Mouse (Mus musculus) cerebellum, postnatal 36 days (tissue): ENCODE results near the gene Pawr.
"Not testable (repeated sequence)": the region's sequence is repeated elsewhere in the genome, so short reads cannot be mapped to it uniquely, and the experiment has no call there.

Source experiments
- DNase-seq, 2 experiments: peaks; one replicate each; pipeline ENCODE4 v3.0.0; 2021 to 2022; ENCODE audit warnings: mixed read lengths in 2 of 2

Gene Pawr

DNA sequence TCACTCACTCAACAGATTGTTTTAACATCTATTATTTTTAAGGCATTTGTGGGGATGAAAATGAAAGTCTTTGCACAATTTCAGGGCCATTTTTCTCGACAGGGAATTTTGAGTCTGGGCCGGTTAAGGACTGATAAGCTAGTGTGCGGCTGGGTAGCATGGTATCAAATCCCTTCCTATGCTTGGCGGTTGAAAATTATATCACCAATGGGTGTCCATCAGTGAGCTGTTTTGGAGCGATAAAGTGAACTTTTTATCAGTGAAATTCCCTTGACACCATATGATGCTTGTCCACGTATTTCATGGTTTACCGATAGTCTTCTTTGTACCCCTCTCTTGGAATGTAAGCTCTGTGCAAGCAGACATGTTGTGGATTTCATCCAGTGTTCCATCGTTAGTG, 17.5 kb upstream of the Pawr start:
- DNase-seq = no peak

DNA sequence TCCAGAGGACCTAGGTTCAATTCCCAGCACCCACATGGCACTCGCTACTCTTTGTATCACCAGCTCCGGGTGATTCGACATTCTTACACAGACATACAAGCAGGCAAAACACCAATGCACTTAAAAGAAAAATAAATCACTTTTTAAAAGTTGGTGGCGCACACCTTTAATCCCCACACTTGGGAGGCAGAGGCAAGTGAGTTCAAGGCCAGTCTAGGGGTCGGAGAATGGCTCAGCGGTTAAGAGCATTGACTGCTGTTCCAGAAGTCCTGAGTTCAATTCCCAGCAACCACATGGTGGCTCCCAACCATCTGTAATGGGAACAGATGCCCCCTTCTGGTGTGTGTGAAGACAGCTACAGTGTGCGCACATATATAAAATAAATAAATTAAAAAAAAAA, 16.7 kb upstream of the Pawr start:
- DNase-seq = no peak

DNA sequence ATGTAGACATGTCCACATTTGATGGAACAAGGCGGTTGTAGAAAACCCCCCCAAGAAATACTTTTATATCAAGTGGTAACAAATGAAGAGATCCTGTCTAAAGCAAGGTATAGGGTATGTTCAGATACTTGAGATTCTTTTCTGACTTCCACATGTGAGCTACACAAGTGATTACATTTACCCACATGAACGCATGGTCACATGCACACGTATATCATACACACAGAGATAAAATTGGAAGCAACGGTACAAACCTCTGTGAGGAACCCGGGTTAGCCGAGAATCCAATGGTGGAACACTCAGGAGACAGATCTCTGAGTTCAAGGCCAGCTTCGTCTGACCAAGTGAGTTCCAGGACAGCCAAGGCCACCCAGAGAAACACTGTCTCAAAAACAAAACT, 3.6 kb upstream of the Pawr start:
- no peak for DNase-seq

DNA sequence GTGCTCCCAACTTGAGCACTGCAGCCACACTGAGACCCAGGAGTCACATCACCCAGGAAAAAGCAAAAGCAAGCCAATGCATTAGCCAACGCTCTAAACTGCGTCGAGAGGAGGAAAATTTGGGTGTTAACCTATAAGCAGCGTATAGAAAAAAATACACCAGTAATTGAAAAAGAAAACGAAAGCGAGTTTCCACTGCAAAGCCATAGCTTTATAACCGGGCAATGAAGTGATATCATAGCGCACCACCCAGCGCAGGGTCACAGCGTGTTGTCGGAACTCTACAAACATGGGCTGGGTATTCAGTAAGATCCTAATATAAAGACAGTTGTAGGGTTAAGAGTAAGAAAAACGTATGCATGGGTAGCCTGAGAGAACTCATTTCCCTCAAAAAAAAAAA, 2.9 kb upstream of the Pawr start:
- DNase-seq = no peak

DNA sequence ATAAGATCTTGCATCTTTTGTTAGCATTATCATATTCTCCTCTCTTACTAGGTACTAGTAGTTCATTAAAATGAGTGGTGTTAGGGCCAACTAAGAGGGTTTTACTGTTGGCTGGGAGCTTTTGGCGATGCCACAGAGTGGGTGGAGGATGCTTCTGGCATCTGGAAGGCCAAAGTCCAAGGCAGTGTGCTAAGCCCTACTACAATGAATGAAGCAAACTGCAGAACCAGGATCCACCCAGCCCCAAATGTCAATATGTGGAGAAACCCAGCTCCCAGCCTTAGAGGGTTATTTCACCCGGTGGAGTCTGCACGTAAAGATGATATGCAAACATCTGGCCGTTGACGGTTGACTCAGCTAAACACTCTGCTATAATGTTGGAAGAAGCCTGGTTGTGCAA, 2.1 kb upstream of the Pawr start:
- DNase-seq = no peak

DNA sequence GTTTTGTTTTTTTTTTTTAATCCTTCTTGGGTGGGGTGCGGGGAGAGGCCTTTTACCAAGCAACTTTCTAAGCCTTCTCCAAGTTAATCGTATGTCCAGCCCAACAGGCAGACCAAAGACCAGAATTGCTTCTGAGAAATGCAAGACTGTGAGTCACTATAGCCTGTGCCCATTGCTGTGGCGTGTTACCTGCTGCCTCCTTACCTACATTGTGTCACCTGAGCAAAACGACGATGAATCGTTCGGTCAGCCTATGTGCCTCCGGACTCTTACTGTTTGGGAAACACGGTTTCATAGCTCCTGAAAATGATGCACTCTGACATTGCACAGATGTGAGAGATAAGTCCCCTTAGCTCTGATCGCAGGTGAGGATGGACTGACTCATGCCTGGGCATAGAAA, 957 bp upstream of the Pawr start:
- DNase-seq = peak in 1 of 2 experiments; percentile 4

DNA sequence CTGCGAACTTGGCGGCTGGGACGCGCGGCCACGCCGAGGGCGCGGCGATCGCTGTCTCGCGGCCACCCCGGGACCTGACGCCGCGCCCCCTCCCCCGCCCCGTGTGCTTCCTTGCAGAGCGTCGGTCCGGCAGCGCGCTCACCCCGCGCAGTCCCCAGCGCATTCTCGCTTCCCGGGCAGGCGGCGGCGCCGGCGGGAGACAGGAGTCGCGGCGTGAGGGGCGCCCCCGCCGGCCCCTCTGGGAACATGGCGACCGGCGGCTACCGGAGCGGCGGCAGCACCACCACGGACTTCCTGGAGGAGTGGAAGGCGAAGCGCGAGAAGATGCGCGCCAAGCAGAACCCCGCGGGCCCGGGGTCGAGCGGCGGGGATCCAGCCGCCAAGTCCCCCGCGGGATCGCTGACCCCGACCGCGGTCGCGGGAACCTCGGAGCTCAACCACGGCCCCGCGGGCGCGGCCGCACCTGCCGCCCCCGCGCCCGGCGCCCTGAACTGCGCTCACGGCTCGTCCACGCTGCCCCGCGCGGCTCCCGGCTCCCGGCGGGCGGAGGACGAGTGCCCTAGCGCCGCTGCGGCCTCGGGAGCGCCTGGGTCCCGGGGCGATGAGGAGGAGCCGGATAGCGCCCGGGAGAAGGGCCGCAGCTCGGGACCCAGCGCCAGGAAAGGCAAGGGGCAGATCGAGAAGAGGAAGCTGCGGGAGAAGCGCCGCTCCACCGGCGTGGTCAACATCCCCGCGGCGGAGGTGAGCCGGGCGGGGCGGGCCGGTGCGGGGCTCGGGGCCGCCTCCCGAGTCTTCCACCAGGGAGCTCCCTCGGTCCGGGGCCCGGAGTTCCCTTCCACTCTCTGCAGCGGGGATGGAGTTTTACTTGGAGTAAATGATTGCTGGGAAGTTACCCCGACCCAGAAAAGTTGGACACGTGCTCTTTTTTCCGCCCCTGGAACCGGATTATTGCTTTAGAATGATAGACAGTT, 935 bp downstream of the Pawr start:
- peak; percentile 27 to 41 for DNase-seq

DNA sequence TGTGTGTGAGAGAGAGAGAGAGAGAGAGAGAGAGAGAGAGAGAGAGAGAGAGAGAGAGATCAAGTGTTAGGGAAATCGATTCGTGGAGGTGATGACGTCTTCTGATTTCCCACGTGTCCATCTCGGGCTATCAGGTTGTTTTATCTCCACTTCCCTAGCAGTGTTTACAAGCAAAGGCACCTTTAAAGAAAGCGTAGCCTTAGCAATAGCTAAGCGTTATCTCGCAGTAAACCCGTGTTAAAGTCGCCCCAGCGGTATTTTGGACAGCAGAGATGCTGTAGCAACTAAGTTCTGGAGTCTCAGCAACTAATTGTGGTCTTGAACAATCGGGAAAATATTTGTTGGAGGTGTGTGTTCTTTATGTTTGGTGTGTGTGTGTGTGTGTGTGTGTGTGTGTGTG, 1.7 kb downstream of the Pawr start:
- DNase-seq = no peak

DNA sequence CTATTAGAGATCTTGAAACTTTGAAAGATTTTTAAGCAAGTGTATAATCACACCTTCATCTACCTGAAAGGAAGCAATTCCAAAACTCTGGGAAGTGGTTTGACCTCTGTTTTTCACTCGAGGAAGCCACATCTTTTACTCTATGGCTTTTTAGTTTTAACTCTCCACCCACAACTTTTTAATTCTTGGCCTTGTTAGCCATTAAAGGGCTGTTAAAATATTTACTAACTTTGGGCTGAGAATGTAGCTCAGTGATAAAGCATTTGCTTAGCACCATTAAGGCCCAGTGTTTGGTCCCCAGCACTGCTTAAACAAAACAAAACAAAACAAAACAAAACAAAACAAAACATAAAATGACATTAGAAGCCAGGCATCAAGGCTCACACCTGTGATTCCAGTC, 2.2 kb downstream of the Pawr start:
- DNase-seq = no peak

DNA sequence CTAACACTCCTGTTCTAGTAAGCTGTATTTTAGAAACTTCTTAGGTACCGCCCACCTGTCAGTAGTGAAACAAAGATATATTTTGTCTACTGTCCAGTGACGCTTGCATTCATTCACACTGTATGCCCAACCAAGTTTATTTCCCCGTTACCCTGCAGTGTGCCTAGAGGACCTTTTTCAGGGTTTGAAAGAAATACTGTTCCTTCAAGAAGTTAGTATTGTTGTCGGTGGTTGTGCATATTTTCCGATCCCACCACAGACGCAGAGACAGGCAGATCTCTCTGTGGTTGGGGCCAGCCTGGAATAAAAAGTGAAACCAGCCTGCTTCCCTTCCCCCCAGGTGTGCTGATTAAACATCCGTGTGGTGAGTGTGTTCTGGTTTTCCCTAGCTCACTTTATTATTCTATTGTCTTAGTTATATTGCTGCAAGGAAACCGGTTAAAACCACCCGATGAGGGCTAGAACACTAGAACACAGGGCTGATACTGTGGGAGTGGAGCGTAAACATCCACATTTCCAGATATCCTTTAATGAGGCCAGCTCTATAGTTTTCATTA, 3.9 kb downstream of the Pawr start:
- DNase-seq = no peak

DNA sequence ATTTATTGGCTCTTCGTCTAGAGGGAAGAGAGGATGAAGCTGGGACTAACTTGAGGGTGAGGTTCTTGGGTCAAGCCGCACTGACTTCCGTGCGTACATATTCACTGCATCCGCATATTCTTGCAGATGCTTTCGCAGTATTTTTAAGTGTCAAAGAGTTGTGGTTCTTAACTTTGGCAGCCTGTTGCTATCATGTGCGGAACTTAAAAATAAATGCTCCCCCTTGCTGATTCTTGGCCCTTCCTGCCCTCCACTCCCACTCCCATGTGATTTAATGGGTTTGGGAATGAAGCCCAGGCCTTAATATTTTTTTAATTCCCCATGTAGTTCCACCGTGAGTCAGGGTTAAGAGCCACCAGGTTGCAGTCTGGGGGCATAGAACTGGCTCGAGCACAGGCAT, 4.7 kb downstream of the Pawr start:
- DNase-seq = no peak

DNA sequence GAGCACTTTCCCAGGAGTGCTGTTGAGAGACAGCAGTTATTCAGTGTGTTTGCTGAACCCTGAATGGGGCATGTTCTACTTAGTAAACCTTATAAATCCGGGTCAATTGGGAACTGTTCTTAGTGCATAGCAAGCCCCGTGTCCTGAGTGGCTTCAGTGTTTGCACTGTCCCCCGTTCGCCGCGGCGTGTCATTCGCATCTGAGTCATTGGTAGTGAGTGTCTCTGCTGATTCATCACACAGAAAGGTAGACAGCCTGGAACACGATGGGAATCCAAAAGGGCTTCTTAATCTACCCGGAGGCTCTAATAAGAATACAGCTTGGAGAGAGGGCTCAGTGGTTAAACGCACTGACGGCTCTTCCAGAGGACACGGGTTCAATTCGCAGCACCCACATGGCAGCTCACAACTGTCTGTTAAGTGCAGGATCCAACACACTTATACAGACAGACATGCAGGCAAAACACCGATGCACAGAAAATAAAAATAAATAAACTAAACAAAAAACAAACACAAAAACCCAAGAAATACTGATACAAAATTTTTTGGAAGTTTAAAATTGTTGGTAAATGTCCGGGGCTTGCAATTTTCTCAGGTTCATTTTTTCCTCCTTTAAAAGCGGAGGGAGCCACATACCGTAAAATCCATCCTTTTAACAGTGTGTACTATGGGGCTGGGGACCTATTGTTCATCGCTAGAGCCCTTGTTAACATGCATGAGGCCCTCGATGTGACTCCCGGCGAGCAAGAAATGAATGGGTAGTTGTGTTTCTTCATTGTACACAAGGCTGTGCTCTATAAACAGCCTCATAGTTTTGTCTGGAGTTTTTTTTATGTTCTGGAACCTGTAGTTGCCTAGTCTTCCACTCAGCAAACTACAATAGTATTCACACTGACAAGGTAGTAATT, 6.4 kb downstream of the Pawr start:
- DNase-seq = no peak

DNA sequence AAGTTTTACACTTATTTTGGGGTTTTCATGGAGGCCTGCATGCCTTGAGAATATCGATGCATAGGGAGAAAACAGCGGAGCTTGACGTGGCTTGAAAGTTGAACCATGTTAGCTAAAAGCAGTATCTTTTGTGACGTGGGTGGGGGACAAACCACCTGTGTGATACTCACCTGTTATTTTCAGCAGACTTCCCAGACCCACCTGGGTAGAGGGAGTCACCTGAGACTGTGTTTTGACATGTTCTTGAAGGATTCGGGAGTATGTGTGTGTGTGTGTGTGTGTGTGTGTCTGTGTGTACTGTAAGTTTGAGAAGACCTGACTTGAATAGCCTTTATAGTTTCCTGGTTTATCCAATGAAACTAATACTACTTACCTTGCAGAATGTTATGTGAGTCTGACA, 7.2 kb downstream of the Pawr start:
- DNase-seq = no peak

DNA sequence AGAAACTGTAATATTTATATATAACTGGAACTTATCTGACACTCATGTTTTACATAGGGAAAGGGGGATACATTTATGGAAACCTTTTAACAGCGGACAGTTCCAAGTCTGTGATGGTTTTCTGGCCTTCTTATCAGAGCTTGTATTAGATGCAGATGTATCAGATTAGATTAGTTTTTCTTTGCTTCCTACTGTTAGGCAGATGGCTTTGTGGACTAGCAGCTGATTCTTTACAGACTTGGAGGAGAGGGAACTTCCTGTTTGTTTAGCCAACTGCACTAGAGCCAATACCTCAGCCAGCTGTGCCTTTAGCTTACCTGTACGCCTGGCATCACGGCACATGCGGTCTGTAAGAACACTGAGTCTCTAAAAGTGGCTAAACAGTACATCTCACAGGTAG, 8.0 kb downstream of the Pawr start:
- DNase-seq = no peak

DNA sequence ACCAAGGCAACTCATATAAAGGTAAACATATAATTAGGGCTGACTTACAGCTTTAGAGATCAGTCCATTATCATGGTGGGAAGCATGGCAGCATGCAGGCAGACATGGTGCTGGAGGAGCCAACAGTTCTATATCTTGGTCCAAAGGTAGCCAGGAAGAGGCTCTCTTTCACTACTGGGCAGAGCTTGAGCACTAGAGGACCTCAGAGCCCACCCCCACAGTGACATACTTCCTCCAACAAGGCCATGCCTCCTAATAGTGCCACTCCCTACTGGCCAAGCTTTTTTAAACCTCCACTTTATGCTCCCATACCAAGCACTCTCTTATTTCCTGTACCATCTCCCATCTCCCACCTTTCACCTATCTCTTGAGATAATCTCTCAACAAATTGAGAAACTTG, 11.8 kb downstream of the Pawr start:
- DNase-seq = no peak

DNA sequence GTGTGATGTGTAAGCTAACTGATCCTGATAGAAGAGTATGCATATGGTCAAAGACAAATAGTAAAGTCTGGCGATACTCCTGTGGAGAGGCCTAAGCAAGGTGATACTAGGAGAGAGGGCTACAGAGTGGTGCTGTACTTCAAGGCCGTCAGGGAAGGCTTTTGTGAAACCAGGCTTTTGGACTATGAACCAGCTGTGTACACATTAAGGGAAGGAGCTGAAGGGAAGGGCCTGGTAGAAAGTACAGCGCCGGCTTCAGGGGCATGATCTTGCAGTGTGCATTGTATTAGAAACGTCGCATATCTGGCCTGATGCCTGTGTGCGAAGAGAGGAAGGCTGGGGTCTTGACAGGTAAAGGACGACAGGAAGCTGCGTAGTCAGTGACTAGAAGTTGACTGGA, 13.2 kb downstream of the Pawr start:
- DNase-seq = no peak

DNA sequence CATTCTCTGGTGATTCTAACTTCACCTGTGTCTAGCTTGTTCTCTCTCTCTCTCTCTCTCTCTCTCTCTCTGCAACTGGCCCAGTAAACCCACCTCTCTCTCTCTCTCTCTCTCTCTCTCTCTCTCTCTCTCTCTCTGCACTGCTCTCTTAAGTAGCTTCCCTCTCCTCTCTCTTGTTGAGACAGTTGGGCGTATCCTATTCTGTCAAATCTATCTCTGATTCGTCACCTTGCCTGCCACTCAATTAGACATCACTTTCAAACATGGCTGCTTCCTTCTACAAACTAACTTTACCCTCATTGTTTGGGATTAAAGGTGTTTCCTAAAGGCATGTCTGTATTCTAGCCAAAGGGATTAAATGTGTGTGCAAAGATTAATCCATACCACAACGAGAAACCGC, 14.4 kb downstream of the Pawr start:
- not testable (repeated sequence) for DNase-seq

DNA sequence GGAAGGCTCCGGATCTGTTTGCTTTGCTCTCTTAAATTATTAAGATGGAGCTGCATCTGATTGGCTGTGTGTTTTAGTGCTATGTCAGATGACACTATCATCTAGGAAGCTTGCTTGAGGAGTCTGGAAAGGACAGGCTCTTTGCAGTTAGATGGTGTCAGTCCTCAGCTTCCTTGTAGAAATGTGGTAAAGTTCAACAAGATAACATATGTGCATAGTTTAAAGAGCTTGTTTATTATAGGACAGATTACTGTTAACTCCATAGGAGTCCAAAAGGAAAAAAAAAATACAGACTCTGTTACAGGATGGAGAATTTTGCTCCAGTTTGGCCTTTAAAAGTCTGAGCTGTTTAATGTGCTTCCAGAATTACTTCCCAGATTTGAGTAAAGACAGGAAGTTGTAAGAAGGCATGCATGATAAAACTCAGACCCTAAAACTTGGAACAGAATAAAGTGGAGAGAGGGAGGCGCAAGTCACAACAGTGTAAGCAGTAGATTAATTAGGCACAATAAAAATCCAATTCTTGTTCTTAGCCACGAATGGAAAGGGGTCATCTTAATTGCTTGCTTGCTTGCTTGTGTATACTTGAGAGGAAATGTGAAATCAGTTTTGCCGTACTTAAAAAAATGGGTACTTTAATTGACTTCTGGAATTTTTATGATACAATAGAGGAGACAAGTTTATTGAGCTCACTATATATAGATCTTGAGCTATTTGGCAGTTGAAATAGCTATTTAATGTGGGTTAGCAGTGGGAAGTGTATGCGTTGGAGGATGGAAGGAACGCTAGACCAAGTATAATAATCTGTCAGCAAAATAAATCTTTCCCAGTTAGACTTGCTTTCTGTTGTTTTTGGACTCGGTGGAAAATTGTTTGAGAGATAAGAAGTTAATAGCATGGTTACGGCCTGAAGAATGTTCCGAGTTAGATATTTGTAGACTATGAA, 18.5 kb downstream of the Pawr start:
- no peak for DNase-seq

DNA sequence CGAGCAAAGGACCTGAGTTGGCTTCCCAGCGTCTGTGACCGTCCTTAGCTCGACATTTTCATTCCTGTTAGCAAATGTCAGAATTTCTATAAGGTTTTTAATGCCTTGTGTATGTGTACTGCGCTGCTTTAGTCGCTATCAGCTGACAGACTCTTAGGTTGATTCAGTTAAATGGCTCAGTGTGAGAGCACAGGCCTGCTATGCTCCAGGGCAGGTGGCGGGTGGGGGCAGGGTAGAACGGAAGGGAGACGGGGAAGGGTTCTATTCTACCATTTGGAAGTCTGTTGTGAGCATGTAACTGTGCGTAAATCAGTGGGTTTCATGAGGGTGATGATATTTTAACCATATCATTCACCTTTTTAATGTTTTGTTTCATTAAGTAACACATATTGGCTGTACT, 21.0 kb downstream of the Pawr start:
- DNase-seq = no peak

DNA sequence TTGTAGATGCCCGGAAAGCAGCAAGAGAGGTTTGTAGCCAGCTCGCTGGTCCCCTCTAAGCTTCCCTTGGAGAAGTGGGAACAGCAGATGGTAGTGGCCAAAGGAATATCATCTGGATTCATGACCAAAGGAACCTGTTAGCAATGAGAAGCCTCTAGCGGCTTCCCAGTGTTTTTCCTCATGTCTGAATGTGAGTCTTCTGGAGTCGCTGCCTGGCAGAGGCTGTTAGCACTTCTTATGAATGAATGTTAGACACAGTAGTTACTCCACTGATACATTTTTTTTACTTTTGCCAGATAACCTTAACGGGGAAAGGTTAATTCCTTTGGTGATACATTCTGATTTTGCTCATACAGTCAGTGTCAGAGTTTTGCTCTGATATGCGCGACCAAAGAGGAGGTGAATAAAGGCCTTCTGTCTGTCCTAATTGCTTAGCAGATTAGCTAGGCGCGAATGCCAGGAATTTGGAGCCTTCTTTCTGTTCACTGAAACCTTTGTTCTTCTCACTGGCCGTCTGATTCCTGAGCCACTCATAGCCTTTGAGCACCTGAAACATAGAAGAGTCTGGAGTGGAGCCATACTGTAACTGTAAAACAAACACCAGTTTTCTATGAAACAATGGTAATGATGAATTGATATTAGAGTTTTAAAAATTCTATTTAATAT, 22.9 kb downstream of the Pawr start:
- DNase-seq = no peak

DNA sequence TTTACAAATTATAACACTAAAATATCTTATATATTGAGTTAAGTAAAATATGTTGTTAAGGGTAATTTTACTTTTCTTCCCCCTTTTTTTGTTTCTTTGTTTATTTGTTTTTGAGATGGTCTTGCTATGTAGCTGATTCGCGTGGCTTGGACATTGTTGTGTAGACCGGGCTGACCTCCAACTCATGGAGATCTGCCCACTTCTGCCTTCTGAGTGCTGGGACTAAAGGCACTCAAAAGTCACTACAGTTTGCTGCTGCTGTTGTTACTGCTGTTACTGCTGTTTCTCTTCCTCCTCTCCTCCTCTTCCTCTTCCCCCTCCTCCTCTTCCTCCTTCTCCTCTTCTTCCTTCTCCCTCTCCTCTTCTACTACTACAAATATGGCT, 23.5 kb downstream of the Pawr start:
- no peak for DNase-seq
